Mouse (Mus musculus): Measurements from ENCODE around the gene Pitpna.

Gene Pitpna

DNA sequence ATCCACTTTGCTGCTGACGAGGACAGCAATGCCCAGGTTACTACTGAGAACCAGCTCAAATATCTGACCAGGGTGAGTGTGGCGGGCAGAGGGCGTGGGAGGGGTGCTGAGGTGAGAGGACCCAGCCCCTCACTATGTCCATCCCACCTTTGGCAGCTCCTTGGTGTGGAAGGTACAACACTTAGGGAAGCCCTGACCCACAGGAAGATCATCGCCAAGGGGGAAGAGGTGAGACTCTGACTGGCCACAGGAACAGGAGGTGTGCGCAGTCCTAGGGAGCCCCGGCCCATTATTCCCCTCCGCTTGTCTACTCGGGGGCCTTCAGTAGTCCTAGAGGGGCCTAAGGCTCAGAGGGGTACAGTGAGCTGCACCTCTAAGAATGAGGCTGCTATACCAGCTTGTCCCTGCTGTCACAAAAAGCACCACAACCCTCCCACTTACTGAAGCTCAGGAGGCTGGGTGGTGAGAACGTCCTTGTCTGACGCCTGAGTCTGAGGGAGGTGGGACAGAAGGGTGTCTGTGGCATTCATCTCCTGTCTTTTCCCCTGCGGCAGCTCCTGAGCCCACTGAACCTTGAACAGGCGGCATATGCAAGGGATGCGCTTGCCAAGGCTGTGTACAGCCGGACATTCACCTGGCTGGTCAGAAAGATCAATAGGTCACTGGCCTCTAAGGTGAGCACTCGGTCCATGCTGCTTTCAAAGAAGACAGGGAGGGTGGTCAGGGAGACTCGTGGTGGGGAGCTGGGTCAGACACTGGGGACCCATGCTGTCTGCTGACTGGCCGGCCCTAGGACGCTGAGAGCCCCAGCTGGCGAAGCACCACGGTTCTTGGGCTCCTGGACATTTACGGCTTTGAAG, 73.3 kb downstream of the Pitpna start:
- DNase-seq, result no peak

DNA sequence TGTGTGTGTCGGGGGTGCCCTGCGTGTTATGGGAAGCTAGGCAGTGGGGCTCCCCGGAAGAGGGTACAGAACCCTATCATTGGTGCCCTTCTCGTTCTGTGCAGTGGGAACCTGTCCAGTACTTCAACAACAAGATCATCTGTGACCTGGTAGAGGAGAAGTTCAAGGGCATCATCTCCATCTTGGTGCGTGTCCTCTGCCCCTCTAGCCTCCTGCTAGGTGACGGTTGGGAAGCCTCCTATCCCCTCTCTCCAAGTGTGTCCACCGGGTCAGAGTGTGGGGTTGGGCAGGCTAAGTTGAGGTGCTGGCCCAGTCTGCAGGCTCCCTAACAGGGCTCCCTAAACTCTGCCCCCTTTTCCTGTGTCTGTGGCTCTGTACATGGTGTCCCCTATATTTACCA, 74.2 kb downstream of the Pitpna start:
- no peak for DNase-seq

DNA sequence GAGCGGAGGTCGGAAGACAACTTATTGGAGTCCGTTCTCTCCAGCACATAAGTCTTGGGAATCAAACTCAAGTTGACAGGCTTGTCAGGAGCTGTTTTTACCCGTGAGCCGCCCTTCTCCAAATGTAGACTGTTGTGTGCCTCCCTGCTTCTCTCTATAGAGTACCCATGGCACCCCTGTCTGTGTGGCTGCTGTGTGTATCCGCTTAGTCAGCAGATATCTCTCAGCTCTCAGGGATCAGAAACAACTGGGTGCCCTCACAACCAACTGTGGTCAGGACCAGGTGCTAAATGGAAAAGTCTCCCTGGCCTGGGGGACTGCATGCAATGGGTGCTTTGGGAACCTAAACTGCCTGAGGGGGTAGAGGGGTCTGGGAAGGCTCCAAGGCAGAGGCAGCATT, 78.4 kb downstream of the Pitpna start:
- DNase-seq, result no peak

DNA sequence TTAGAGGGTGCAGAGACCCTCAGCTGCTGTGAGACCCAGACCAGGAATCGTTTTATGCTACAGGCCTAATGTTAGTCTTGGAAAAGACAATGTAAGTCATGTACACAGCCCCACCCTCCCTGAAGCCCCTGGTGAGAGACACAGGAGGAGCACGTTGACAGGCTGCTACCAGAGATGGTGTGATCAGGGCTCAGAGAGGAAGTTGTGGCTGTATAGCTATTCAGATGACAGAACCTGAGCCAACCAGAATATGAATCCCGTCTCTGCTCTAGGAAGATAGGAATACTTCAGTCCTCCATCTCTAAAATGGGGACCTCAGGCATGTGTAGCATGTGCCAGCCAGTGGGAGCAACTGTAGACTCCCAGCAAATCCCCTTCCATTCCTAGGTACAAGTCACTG, 80.7 kb downstream of the Pitpna start:
- no peak for DNase-seq

DNA sequence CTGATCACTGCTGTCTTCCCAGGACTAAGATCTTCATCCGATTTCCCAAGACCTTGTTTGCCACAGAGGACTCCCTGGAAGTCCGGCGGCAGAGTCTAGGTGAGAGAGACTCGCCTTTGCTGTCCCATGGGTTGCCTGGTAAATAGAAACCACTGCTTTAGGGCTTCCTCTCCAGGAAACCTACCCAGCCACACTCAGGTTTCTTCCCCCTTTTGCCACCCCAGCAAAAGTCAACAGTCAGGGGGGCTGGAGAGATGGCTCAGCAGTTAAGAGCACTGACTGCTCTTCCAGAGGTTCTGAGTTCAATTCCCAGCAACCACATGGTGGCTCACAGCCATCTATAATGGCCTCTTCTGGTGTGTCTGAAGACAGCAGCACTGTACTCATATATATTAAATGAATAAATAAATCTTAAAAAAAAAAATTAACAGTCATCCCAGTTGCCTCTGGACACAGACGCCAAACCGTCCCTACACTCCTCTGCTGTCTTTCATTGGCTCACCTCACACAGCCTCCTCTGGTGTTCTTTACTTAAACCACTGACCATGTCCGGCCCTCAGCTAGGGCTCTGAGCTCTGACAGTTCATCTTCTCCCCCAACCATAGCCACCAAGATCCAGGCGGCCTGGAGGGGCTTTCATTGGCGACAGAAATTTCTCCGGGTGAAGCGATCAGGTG, 81.4 kb downstream of the Pitpna start:
- DNase-seq, result no peak

DNA sequence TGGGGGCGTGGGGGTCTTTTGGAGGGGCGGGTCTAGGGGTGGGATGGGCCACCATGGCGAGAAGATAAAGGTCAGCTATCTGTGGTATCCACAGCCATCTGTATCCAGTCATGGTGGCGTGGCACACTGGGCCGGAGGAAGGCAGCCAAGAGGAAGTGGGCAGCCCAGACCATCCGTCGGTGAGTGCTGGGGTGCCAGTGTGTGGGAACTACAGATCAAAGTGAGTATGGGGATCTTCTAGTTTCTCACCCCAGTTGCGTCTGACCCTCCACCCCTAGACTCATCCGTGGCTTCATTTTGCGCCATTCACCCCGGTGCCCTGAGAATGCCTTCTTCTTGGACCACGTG, 81.9 kb downstream of the Pitpna start:
- DNase-seq, result no peak

DNA sequence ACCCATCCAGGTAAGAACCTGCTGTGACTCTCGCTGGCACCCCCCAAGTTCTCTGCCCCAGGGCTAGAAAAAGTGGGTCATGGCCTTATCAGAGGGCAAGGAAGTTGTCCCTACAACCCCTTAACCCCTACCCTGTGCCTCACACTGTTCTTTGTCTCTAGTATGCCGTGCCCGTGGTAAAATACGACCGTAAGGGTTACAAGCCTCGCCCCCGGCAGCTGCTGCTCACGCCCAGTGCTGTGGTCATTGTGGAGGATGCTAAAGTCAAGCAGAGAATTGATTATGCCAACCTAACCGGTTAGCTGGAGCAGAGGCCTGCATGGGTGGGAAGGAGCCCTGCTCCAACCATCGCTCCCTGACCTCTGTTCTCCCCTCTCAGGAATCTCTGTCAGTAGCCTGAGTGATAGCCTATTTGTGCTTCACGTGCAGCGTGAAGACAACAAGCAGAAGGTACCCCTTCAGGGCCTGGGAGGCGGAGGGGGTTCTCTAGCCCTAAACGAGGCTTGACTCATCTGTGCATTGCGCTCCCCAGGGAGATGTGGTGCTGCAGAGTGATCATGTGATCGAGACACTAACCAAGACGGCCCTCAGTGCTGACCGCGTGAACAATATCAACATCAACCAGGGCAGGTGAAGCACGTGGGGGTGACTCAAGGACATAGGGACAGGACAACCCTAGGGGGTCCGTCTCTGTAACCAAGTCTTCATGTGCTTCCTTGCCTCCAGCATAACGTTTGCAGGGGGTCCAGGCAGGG, 83.7 kb downstream of the Pitpna start:
- DNase-seq, result no peak

DNA sequence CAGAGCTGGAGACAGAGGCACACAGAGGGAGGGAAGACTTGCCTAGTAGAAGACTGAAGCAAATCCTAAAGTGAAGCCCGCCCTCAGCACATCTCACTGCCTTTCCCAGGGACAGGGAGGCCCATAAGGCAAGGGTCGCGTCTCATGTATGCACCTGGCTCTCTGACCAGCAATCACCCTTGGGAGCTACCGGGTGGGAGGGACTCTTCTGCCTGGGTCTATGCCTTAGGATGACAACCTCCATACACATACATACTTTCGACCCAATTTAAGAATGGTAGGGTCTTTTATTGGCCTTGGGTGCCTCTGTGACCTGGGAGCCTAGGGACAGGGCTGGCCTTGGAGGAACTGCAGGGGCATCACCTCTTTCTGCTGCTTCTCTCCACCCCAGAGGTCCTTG, 85.5 kb downstream of the Pitpna start:
- DNase-seq, result no peak

DNA sequence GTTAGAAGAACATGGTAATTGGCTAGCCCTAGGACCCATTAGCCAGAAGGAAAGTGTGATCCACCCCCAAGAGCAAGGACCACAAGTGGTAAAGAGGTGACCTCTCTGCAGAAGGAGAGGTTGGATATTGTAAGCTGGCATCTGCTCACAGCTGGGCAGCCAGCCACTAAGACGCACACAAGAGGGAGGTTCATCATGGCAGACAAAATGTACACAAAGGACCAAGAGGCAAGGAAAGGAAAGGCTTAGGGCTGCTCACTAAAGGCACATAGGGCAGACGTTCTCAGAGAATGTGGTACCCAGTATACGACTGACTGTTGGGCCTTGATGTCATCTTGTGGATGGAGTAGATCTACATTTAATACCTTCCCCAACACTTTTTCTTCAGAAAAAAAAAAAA, 87.0 kb downstream of the Pitpna start:
- DNase-seq, result no peak

DNA sequence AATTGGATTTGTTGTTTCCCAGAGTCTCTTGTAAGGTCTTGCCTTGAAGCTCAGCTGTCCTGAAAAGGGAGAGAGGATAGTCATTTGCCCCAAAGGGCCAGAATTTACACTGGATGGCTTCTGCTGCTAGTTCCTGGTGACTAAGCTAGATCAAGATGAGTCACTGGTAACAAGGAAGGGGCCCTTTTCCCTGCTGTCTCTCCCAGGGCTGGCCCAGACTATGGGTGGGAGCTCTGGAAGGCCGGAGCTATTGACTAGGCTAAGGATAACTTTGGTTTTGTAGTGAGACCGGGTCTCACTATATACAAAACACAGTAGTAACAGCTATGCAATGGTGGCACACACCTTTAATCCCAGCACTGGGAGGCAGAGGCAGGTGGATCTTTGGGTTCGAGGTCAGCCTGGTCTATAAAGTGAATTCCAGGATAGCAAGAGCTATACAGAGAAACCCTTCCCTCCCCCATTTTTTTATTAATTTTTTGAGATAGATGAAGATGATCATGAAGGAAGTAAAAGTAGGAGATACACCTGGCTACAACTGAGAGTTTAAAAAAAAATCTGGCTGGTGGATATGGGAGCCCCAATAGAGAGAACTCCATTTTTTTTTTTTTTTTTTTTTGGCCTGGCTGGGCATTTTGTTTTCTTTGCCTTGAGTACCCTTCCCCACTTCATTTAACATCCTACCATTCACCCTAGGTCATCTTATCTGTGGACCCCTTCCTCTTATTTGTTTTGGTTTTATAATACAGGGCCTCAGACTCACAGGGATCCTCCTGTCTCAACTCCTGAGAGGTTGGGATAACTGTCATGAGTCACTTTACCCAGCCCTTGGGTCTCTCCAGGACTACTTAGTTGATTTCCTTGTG, 90.2 kb downstream of the Pitpna start:
- no peak for DNase-seq

Data from cerebellum, postnatal 14 days (tissue).